Mouse (Mus musculus) R1 (cell line): ENCODE results near the gene Tppp3.

Experiments
- DNase-seq: peaks from one replicate; pipeline ENCODE4 v3.0.0-alpha.2; 2018; ENCODE audit warnings: low read depth, low spot score

The Tppp3 gene

GRCm38 (mm10) chr8:105433021-105433420 is 38.3 kb downstream of the Tppp3 start:
- no peak for DNase-seq

- DNase-seq, result peak; percentile 44
These were observed 39.4 kb downstream of the Tppp3 start for GRCm38 (mm10) chr8:105431743-105432515.

DNA sequence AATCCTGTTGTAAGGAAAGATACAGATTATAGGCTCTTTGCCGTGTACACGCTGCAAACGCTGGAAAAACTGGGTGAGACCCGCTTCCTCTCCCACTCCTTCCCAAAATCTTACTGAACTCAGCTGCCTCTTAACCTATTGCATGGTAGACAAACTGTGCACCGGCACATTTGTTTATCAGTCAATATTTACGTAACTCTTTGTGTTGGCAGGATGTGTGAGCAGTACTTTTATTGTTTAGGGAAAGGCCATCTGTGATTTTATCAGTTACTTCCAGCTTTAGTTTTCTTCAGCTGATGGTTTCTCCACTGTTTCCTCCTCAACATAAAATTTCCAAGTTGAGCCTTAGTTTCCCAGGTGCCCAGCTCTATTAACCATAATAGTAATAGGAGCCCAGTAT is 44.4 kb downstream of the Tppp3 start:
- no peak for DNase-seq

GRCm38 (mm10) chr8:105422006-105422405 is 49.3 kb downstream of the Tppp3 start:
- no peak for DNase-seq

DNA sequence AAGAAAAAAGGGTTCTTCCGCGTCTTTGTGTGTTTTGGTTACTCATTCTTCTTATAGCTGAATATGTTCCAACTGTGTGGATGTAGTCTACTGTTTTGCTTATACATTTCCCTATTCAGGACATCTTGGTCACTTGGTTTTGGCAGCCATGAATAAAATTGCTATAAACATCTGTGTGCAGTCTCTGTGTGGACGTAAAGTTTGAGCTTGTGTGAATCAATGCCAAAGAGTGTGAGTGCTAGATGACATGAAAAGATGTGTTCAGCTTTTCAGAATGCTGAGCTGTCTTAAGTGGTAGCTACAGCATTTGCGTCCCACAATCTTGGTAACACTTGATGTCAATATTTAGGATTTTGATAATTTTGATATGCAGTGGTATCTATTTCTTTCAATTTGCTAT is 51.5 kb downstream of the Tppp3 start:
- no peak for DNase-seq

DNA sequence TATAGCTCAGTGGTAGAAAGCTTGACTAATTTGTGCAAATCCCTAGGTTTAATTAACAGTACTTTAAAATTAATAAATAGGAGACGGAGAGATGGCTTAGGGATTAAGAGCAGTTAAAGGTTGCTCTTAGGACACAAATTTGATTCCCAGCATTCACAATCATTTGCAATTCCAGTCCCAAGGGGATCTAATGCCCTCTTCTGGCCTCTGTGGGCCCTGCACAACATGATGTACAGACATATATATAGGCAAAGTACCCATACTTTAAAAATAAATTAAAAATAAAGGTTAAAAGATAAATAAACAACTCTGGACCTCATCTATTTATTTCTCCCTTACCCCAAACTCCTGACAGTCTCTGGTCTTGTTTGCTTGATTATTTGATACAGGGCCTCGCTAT is 52.3 kb downstream of the Tppp3 start:
- DNase-seq, result peak; percentile 34
